Mouse (Mus musculus) retina, postnatal 7 days (tissue): ENCODE data around the gene Fry.

Experiments
- DNase-seq: peaks from one replicate; pipeline ENCODE4 v3.0.0-alpha.2; 2012; ENCODE audit warnings: low read depth, low spot score

The Fry gene

DNA sequence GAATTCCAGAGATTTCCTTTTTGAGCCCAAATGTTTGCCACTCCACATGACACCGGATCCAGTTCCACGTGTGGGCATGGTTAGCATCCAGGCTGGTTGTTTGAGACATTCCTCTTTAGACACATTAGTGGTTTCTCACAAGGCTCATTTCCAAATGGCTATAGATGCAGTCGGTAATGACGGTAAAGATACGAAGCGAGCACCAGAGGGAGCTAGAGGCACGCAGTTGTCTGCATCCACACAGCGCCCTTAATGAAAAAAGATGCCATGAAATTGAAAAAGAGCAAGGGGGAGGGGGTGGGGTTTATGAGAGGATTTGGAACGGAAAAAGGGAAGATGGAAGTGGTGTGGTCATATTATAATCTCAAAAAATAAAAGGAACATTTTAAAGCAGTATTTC lies 50.3 kb downstream of the Fry start:
- peak; percentile 61 for DNase-seq

DNA sequence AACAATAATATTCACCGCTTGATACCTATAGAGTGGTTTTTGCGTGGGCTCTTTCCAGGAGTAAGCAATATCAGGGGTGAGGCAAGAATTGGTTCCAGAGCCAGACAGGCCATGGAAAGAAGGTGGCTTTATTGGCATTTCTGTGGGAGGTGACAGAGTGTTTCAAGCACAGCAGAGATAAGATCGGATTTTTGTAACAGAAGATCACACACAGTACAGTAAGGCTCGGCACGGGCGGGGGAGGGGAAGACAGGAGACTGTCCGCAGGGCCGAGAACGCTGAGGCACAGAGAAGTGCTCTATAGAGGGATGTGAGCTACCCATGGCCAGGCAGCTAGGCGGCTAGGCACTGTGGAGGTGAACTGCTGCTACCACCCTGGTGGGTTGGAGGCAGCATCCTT lies 53.1 kb downstream of the Fry start:
- DNase-seq = no peak

- DNase-seq = no peak
Observed at GRCm38 (mm10) chr5:150173869-150174268, 55.4 kb downstream of the Fry start.

DNA sequence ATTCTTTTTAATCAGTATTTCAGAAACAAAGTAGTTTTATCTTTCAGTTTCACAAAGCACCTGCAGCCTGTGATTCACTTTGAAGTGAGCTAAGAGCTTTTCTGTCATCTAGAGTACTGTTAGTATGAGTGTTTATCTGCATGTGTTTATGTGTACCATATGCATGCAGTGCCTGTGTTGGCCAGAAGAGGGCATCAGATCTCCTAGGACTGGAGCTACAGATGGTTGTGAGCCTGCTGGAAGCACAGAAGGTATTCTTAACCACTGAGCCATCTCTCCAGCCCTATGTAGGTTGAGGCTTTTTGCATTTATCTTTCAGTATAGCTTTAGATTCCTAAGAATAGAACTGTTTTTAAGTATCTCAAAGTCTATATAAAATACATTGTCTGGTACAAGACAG lies 56.5 kb downstream of the Fry start:
- no peak for DNase-seq

DNA sequence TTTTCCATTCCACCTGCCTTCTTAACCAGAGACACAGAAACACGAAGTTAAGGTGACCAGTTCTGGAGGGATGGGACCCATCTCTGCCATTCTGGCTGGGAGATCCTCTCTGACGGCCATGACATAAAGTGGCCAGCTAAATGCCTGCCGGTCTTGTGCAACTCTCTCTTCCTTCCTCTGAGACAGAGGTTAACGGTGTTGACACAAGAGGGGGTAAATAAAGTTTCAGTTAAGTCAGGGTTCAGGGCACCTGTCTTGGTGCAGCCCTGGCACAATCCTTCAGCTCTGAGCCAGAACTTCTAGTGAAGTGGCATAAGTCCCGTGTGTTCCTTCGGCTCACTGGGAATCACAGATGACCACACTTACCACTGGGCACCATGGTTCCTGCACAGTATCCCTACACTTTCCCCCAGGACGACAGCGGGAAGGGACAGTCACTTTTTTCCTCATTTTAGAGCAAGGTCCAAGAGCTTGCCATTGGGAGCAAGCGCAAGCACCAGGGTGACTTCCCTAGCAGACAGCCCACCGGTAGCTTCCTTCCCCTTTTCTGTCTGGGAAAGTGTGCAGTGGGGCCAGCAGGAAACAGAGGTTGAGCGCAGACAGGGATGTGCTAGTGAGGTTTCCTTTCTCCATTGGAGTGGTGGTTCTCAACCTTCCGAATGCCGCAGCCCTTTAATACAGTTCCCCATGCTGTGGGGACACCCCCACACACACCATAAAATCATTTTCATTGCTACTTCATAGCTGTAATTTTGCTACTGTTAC lies 58.0 kb downstream of the Fry start:
- no peak for DNase-seq

DNA sequence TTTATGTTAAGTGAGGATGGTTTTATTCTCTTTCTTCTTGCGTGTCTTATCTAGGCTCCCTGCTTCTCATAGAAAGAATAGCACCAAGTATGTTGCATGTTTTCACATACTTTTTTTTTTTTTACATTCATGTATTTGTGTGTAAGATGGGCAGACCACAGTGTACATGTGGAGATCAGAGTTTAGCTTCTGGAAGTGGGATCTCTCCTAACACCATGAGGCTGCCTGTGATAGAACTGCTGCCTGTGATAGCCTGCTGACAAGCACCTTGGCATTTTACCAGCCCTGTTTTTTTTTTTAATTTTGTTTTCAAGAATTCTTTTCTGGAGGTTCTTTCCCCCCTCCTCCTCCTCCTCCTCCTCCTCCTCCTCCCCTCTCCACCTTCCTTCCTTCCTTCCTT lies 59.3 kb downstream of the Fry start:
- DNase-seq = no peak

- DNase-seq = no peak
Observed at GRCm38 (mm10) chr5:150178194-150178801, 59.9 kb downstream of the Fry start.

DNA sequence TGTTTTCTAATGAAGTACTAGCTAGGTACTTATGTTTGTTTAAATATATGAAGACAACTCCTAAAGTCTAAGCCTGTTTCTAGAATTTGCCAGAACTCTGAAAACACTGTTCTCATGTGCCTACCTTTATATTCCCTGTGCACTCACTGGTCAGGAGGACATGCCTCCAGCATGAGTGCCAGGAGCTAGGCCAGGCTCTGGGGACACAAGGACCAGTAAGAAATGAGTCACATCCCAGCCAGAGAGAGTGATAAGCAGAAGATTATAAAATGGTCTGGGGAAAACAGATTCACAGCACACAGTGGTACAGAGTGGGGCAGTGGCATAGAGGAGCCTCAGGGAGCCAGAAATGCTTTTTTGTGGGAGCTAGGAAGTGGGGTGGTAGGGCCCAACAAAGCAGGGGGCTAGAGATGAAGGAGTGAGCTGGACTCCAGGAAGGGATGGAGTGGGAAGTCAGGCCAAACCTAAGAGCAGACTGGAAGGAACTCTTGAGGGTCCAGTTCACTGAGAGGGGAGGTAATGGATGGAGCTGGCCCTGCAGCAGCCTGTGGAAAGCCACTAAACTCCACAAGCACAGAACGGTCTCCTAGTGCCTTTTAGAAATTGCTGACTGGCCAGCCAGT lies 62.7 kb downstream of the Fry start:
- no peak for DNase-seq

DNA sequence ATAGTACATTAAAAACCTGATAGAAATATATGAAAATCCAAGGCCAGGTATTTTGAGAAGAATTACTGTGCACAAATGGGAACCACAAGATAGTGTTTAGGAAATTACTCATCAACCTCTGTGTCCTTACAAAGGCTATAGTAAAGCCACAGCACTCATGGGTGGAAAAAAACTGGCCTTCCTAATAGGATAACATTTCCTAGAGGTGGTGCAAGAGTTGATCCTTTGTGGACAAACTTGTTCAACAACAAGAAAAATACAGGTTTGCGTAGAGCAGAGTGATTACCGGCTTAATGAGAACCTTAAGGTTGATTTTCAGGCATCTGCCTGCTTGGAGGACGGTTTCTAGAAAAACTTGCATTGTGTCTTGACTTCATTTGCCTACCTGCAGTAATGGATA lies 66.5 kb downstream of the Fry start:
- DNase-seq = no peak

DNA sequence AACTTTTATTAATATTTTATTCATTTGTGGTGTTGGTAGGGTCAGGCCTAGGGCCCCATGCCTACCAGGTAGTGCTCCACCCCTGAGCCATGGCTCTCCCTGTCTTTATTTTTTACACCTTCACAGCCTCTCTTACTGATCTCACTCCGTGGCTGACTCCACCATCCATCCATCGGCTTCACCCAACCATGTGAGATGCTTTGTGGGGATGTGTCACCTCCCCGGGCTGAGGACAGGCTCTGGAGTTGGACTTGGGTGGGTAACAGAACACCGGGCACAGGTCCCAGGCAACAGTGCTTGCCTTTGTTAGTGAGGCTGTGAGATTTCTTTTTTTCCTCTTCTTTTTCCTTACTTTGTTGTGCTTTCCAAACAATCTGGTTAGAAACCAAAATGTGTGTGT lies 67.7 kb downstream of the Fry start:
- no peak for DNase-seq

DNA sequence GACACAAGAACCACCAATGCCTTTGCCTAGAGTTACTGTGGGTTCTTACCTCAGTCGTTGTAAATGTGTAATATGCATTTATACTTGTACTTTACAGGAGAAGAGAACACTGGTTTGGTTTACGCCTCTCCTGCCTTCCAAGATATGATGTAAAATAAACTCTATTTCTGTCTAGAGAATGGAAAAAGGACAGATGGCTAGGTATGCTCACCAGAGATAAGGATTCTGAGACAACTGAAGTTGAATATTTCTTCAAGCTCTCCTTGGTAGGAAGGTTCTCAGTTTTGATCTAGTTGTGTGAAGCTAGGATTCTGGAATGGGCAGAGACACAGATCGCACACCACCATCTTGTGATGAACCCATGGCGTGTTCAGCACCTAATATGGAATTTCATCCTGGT lies 68.2 kb downstream of the Fry start:
- no peak for DNase-seq

DNA sequence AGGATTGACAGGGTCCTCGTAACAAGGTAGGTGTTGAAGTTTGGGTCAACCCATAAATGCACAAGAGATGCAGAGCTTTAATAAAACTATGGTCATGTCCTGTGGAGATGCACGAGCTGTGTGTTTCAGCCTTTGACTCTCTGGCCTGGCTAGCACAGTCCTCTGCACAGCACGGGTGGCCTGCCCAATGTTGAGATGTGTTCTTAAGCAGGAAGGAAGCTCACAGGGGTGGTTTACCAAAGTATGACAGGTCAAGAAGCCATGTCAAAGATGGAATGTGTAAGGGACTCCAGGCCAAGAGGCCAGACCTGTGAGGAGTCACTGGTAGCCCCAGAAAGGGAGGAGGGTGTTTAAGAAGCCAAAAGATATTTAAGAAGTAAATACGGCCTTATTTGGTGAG lies 69.6 kb downstream of the Fry start:
- no peak for DNase-seq

GRCm38 (mm10) chr5:150190454-150191358 lies 72.3 kb downstream of the Fry start:
- DNase-seq = no peak

DNA sequence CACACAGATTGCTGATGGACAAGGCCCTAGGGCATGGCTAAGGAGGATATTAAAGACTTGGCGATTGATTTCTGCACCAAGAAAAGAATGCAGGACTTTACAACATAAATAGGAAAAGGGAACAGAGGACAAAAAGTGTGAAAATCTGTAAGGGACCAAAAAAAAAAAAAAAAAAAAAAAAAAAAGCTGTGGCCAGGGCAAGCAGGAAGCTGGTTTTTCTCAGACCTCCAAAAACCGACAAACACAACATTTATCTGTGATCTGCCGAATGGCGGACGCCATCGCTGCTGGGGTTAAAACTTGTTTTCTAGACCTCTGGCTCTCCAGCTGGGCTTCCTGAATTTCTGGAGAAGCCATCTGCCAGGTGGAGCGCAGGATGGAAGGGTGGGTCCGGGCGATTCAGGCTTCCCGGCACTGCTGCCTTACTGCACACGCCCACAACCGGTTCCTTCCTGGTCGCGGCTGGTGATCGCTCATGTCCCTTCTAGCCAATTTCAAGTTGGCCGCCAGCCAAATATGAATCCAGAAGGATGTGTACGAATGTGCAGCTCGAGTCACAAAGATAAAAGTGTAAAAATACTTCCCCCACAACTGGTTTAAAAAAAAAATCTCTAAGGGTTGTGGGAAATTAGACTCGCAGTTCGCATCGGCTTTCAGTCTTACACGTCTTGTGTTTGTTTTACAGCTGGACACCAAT lies 77.2 kb downstream of the Fry start:
- peak; percentile 11 for DNase-seq

DNA sequence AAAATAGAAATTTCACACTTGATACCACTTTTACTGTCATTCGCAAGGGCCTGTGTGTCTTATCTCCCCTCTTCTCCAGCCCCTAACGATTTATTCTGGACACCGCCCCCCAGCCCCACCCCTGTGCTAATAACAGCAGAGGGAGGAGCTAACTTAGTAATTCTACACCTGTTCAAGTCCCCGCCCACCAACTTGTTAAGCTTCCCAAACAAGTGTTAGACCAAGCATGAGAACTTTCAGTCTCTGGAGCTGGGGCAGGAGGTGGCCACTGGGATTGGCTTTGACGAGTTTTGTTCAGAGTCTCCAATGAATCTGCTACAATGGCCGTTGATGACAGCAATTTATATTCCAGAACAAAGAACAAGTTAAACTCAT lies 77.8 kb downstream of the Fry start:
- no peak for DNase-seq

DNA sequence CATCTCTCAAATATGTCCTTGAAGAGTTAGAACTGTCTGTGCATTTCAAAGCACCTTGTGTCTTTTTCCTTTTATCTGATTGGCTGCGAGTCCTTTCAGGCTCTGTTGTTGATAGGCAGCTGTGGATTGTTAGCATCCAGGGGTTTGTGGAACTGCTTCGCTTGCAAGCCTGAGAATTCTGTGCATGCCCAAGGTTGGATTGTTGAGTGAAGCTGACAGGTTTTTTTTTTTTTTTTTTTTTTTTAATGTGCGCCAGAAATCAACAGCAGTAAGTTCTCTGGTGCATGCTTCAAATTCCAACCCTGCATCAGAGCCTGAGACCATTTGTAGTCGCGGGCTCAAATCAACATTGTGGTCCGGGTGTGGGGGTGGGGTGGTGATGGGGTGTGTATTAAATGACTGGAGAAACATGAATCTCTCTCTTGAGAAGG lies 78.5 kb downstream of the Fry start:
- DNase-seq = no peak

- no peak for DNase-seq
Observed at GRCm38 (mm10) chr5:150206749-150207148, 88.3 kb downstream of the Fry start.

- no peak for DNase-seq
Observed at GRCm38 (mm10) chr5:150207596-150207995, 89.2 kb downstream of the Fry start.

GRCm38 (mm10) chr5:150208009-150208408 lies 89.6 kb downstream of the Fry start:
- DNase-seq = no peak

GRCm38 (mm10) chr5:150214081-150214480 lies 95.6 kb downstream of the Fry start:
- DNase-seq = no peak

DNA sequence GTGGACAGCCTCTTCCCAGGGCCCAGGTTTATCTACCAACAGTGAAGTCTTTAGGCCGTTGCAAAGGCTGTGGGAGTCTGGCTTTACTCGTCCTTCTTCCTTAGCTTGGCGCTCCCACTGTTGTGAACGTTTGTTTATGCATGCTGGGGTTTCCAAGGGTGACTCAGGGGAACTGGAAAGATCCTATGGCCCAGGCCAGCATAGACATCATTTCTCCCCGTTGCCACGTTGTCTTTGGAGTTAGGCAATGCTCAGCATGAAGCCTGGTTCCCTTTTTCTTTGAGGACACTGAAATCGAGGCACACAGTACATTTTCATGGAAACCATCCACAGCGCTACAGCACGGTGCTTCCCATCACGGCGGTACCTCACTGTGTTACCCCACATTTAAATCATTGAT lies 97.6 kb downstream of the Fry start:
- no peak for DNase-seq
